Mouse (Mus musculus) liver, embryonic 14.5 days (tissue): ENCODE data around the gene Arhgap9. TPM values are rescaled to one million over a fixed set of nuclear protein-coding genes. Genes with fewer than 3 reads are reported as not detected.

Source experiments
- ATAC-seq: fragments of 200-750 bp; cut with Nextera tagmentation; 2 replicates; pipeline ENCODE4 v1.8.0; 2017; ENCODE audit warnings: moderate number of reproducible peaks, mild to moderate bottlenecking, moderate library complexity; ENCODE audit not compliant: insufficient read depth
- DNase-seq, 3 experiments: peaks; one replicate each; pipeline ENCODE4 v3.0.0-alpha.2; 2012 to 2013; ENCODE audit warnings: low read depth in 3 of 3, low spot score in 3 of 3
- H3K27ac ChIP-seq: fragments of 300-500 bp; sonication (generic); 2 replicates; pipeline ENCODE4 v1.5.1; 2014; ENCODE audit warnings: moderate library complexity, mild to moderate bottlenecking, control low read depth, inconsistent platforms
- H3K27me3 ChIP-seq: fragments of 300-500 bp; sonication (generic); 2 replicates; pipeline ENCODE4 v1.6.1; 2014; ENCODE audit warnings: mild to moderate bottlenecking, low read length, moderate library complexity; ENCODE audit not compliant: control insufficient read depth, insufficient read depth
- H3K36me3 ChIP-seq: fragments of 300-500 bp; sonication (generic); replicated peaks from 2 replicates; pipeline ENCODE4 v1.6.1; 2014; ENCODE audit warnings: low read depth; ENCODE audit not compliant: control insufficient read depth, insufficient read depth
- H3K4me1 ChIP-seq, 2 experiments: fragments of 200-500 bp in 1 of 2; fragments of 300-500 bp in 1 of 2; sonication (generic) in 1 of 2; replicated peaks; 2 replicates each; pipeline ENCODE4 v1.6.1; 2012 to 2014; ENCODE audit warnings: antibody characterized with exemption in 1 of 2, inconsistent platforms in 1 of 2, low read length in 1 of 2; ENCODE audit not compliant: control insufficient read depth in 2 of 2, insufficient read depth in 2 of 2
- H3K4me2 ChIP-seq: fragments of 300-500 bp; sonication (generic); 2 replicates; pipeline ENCODE4 v1.6.1; 2014; ENCODE audit warnings: low read depth, mild to moderate bottlenecking, control low read depth, moderate library complexity
- H3K4me3 ChIP-seq, 2 experiments: fragments of 200-500 bp in 1 of 2; fragments of 300-500 bp in 1 of 2; sonication (generic) in 1 of 2; 2 replicates each; pipeline ENCODE4 v1.5.1; 2012 to 2014; ENCODE audit warnings: low read depth in 2 of 2, low read length in 2 of 2, mild to moderate bottlenecking in 2 of 2, control low read depth in 1 of 2, inconsistent platforms in 1 of 2, moderate library complexity in 1 of 2; ENCODE audit not compliant: insufficient read depth in 1 of 2
- H3K9ac ChIP-seq: fragments of 300-500 bp; sonication (generic); replicated peaks from 2 replicates; pipeline ENCODE4 v1.6.1; 2014; ENCODE audit warnings: mild to moderate bottlenecking, control low read depth, moderate library complexity
- H3K9me3 ChIP-seq: fragments of 300-500 bp; sonication (generic); 2 replicates; pipeline ENCODE4 v1.6.1; 2016; ENCODE audit warnings: low read length, mixed read lengths; ENCODE audit not compliant: control insufficient read depth
- CTCF ChIP-seq: IDR thresholded peaks from 2 replicates; pipeline ENCODE4 v1.5.1; 2016; ENCODE audit warnings: antibody characterized with exemption, low read depth, control low read depth
- EP300 ChIP-seq: IDR thresholded peaks from 2 replicates; pipeline ENCODE4 v1.6.1; 2016; ENCODE audit warnings: antibody characterized with exemption, low read depth
- WGBS: fragments of 180-500 bp; shearing (Covaris S2); extraction: QIAGEN DNeasy Blood & Tissue Kit; methylation state at CpG from one replicate; pipeline ENCODE4 v1.1.7; 2014; ENCODE audit not compliant: insufficient replicate concordance; 5-methylcytosine and 5-hydroxymethylcytosine counted together
- polyA plus RNA-seq, 2 experiments: library from polyadenylated mRNA; depleted of rRNA in 1 of 2; stranded (reverse) in 1 of 2; unstranded in 1 of 2; fragments of >200 nt; fragmentation: Nextera tagmentation in 1 of 2; extraction: Ambion mirVana in 1 of 2; gene quantifications; 2 replicates each; pipeline versions ENCODE4 v1.2.1 to v1.2.3; 2012 to 2014

Arhgap9 gene
- polyA plus RNA-seq (2012; rRNA removed) (7.3 and 8.8 TPM in 2 replicates), polyA plus RNA-seq (2014; fragmentation: Nextera tagmentation; extraction: Ambion mirVana) (12.4 and 13.4 TPM in 2 replicates)

- 51% methylated on average over 3 of the region's 3 CpGs for WGBS
- H3K9me3 ChIP-seq: no peaks in the 10 kb centered on the region
- H3K9ac ChIP-seq: no peak within 1 kb of the TSS
- H3K27me3 ChIP-seq: peaks cover 9% of the 10 kb centered on the region; the same call in 1 of the 2 replicates
- no peaks in the 10 kb centered on the region for H3K36me3 ChIP-seq
- no peak within 1 kb of the TSS for H3K27ac ChIP-seq
- H3K4me2 ChIP-seq: peak within 1 kb of the TSS; percentile 44
- no peak for ATAC-seq
- peaks cover 11 to 27% of the 10 kb centered on the region in 2 experiments for H3K4me1 ChIP-seq
- DNase-seq: no peak
- TF ChIP-seq EP300 (no peak), CTCF (no peak)
- no peak within 1 kb of the TSS for H3K4me3 ChIP-seq
Measured at GRCm38 (mm10) chr10:127321621-127322020, at the start of gene Arhgap9. Gene Arhgap9 (plus strand): TSS chr10:127321964.

GRCm38 (mm10) chr10:127272371-127272770 lies 49.4 kb upstream of the Arhgap9 start:
- ATAC-seq (no peak), DNase-seq (no peak)
- Histone ChIP-seq H3K4me2 (no peak overlapping the region), H3K36me3 (peaks cover 28% of the 10 kb centered on the region), H3K9me3 (no peaks in the 10 kb centered on the region), H3K4me1 (peaks cover 7 to 17% of the 10 kb centered on the region in 2 experiments), H3K4me3 (no peak overlapping the region), H3K27ac (no peak overlapping the region), H3K9ac (no peak overlapping the region), H3K27me3 (no peaks in the 10 kb centered on the region)
- TF ChIP-seq CTCF: no peak
- no peak for TF ChIP-seq EP300
- WGBS: 81% methylated on average over 5 of the region's 5 CpGs

DNA sequence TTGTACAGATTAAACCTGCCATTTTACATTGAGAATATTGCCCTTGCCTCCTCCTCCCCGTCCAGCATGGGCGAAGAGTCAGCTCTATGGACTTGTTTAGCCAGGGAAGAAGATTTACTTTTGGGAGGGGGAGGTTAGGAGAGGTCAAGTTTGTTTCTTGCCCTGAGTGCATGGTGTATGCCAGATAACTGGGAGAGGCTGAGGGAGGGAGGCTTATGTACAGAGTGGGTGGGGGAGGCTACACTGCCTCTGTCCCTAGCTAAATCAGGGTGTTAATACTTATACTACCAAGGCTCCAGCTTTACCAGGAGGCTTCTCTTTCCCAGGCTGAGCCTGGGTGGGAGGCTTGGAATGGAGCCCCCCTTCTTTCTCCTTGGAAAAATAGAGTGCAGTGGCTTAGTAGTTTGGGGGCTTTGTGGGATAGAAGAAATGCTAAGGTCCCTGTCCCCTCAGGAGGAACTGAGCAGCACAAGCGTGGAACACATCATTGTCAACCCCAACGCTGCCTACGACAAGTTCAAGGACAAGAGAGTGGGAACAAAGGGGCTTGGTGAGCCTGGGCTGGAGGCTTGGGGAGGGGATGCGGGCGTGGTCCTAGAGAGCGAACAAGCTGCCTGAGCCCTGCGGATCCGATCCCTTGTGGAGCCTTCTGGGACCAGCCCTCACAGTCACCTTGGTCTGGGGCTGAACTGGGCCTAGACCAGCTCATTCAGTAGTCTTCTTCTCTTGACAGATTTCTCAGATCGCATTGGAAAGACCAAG lies 47.3 kb upstream of the Arhgap9 start:
- WGBS: 84% methylated on average over 11 of the region's 11 CpGs
- Histone ChIP-seq H3K4me3 (no peak overlapping the region), H3K9ac (no peak overlapping the region), H3K9me3 (no peaks in the 10 kb centered on the region), H3K36me3 (peaks cover 38% of the 10 kb centered on the region), H3K4me1 (peaks cover 3 to 13% of the 10 kb centered on the region in 2 experiments; a peak in 3 of 4 replicates), H3K27ac (no peak overlapping the region), H3K4me2 (no peak overlapping the region), H3K27me3 (no peaks in the 10 kb centered on the region)
- ATAC-seq (no peak), DNase-seq (no peak)
- TF ChIP-seq EP300: no peak
- no peak for TF ChIP-seq CTCF

GRCm38 (mm10) chr10:127279730-127280129 lies 42.0 kb upstream of the Arhgap9 start:
- 89% methylated on average over 1 of the region's 2 CpGs for WGBS
- TF ChIP-seq EP300 (no peak), CTCF (peak; percentile 46)
- H3K27ac ChIP-seq: no peak overlapping the region
- no peaks in the 10 kb centered on the region; the same call in 1 of the 2 replicates for H3K9me3 ChIP-seq
- no peaks in the 10 kb centered on the region for H3K4me1 ChIP-seq
- H3K36me3 ChIP-seq: peaks cover 78% of the 10 kb centered on the region
- H3K27me3 ChIP-seq: no peaks in the 10 kb centered on the region
- no peak overlapping the region for H3K4me3 ChIP-seq
- no peak overlapping the region for H3K4me2 ChIP-seq
- H3K9ac ChIP-seq: no peak overlapping the region
- no peak for ATAC-seq
- no peak for DNase-seq

- H3K9me3 ChIP-seq: no peaks in the 10 kb centered on the region; the same call in 1 of the 2 replicates
- no peak overlapping the region for H3K27ac ChIP-seq
- H3K4me2 ChIP-seq: no peak overlapping the region
- no peak for ATAC-seq
- H3K27me3 ChIP-seq: no peaks in the 10 kb centered on the region
- no peak for DNase-seq
- peaks cover 75% of the 10 kb centered on the region for H3K36me3 ChIP-seq
- TF ChIP-seq CTCF (no peak), EP300 (no peak)
- no peak overlapping the region for H3K9ac ChIP-seq
- H3K4me3 ChIP-seq: no peak overlapping the region
- H3K4me1 ChIP-seq: no peaks in the 10 kb centered on the region
- 82% methylated on average over 8 of the region's 8 CpGs for WGBS
Measured at GRCm38 (mm10) chr10:127281316-127281715, 40.4 kb upstream of the Arhgap9 start.
